Mouse (Mus musculus) bone marrow macrophage, adult 2 months (primary cell): ENCODE results near the gene Rbm45.

Source experiments
- CTCF ChIP-seq: IDR thresholded peaks from 2 replicates; pipeline ENCODE4 v1.5.1; 2012; ENCODE audit warnings: low read depth, mild to moderate bottlenecking, low read length, moderate library complexity
- POLR2A ChIP-seq: IDR thresholded peaks from 2 replicates; pipeline ENCODE4 v1.6.1; 2012; ENCODE audit warnings: mild to moderate bottlenecking, low read depth, low read length, borderline replicate concordance

GRCm38 (mm10) chr2:76370656-76370922, 805 bp downstream of the Rbm45 start:
- TF ChIP-seq CTCF (no peak), POLR2A (no peak)
